Mouse (Mus musculus): Measurements from ENCODE around the gene Gm17067.

- TF ChIP-seq CTCF (IDR thresholded peaks at IDR 0.05) (no peak), EP300 (IDR thresholded peaks at IDR 0.05) (no peak)
These were observed 23.0 kb upstream of the Gm17067 start for GRCm38 (mm10) chr7:42749836-42750235.

All from lung, postnatal 0 days (tissue).